Mouse (Mus musculus) lung, adult 2 months (tissue): ENCODE data around the gene Opcml.

ENCODE experiments used
- CTCF ChIP-seq: fragments of 200-500 bp; IDR thresholded peaks from 2 replicates; pipeline ENCODE4 v1.5.1; 2011; ENCODE audit warnings: mild to moderate bottlenecking, low read length, control low read depth; ENCODE audit not compliant: insufficient read depth
- POLR2A ChIP-seq: fragments of 200-500 bp; IDR thresholded peaks from 2 replicates; pipeline ENCODE4 v1.6.1; 2011; ENCODE audit warnings: low read depth, mild to moderate bottlenecking, control low read depth, low read length, borderline replicate concordance; ENCODE audit errors: extremely low read depth

DNA sequence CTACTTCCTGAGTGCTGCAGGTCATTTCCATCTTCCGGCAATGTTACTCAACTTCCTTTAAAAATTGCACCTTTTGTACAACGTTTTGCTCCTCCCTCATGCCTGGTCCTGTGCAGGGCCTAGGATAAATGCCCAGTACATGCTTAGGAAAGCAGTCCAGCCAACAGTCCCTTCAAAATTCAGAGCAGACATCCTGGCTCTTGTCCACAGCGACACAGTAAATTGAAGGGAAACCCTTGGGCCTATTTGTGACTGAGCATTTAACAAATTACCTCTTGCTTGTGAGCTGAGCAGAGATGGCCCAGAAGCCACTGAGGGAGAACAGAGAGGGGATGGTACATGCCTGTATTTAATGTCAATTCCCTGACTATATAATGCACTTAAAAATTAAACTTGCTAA lies 567.4 kb downstream of the Opcml start:
- no peak for TF ChIP-seq CTCF
- TF ChIP-seq POLR2A, result no peak
